Mouse (Mus musculus) hindbrain, embryonic 15.5 days (tissue): ENCODE data around the gene Vmn2r72. TPM values are rescaled to one million over a fixed set of nuclear protein-coding genes. Genes with fewer than 3 reads are reported as not detected.

Source experiments
- ATAC-seq: fragments of 200-750 bp; cut with Nextera tagmentation; 2 replicates; pipeline ENCODE4 v1.8.0; 2017; ENCODE audit warnings: low read depth, moderate number of reproducible peaks, moderate TSS enrichment; ENCODE audit not compliant: low FRiP score
- H3K27ac ChIP-seq: fragments of 300-500 bp; sonication (generic); replicated peaks from 2 replicates; pipeline ENCODE4 v1.5.1; 2015; ENCODE audit warnings: mild to moderate bottlenecking, inconsistent platforms
- H3K27me3 ChIP-seq: fragments of 300-500 bp; sonication (generic); 2 replicates; pipeline ENCODE4 v1.6.1; 2015; ENCODE audit warnings: control low read depth, inconsistent platforms
- H3K36me3 ChIP-seq: fragments of 300-500 bp; sonication (generic); 2 replicates; pipeline ENCODE4 v1.6.1; 2015; ENCODE audit warnings: control low read depth, inconsistent platforms
- H3K4me1 ChIP-seq: fragments of 300-500 bp; sonication (generic); replicated peaks from 2 replicates; pipeline ENCODE4 v1.6.1; 2015; ENCODE audit warnings: control low read depth, inconsistent platforms
- H3K4me2 ChIP-seq: fragments of 300-500 bp; sonication (generic); 2 replicates; pipeline ENCODE4 v1.6.1; 2015; ENCODE audit warnings: moderate library complexity, mild to moderate bottlenecking, inconsistent platforms
- H3K4me3 ChIP-seq: fragments of 300-500 bp; sonication (generic); 2 replicates; pipeline ENCODE4 v1.5.1; 2015; ENCODE audit warnings: mild to moderate bottlenecking, inconsistent platforms
- H3K9ac ChIP-seq: fragments of 300-500 bp; sonication (generic); 2 replicates; pipeline ENCODE4 v1.6.1; 2015; ENCODE audit warnings: inconsistent platforms
- H3K9me3 ChIP-seq: fragments of 300-500 bp; sonication (generic); 2 replicates; pipeline ENCODE4 v1.6.1; 2016; ENCODE audit warnings: control low read depth, inconsistent platforms
- WGBS: fragments of 180-500 bp; shearing (Covaris S2); methylation state at CpG from one replicate; pipeline ENCODE4 v1.1.7; 2015; 5-methylcytosine and 5-hydroxymethylcytosine counted together
- polyA plus RNA-seq: library from polyadenylated mRNA; unstranded; fragments of >200 nt; fragmentation: Nextera tagmentation; extraction: Ambion mirVana; gene quantifications from 2 replicates; pipeline ENCODE4 v1.2.1, GENCODE M21; 2015

Vmn2r72 gene
- polyA plus RNA-seq: not detected in 2 replicates

DNA sequence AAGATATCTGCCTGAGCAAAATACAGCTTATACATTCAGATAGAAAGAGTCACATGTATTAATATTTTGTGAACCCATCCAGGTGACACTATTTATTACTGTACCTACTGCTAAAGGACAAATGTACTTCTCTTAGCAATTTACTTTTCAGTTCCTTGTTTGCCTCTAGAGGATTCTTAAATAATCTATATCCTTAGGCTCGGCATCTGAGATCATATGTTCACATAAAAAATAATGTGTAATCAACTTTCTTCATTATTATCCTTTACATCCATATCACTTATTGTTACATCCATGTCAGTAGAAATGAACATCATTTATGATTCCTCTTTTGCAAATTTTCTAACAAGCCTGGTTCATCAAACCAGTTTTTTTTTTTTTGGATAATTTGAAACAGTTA, at the start of gene Vmn2r72:
Gene Vmn2r72, minus strand, starts transcription at position 101 of the 400 bp plus-strand sequence.
- Histone ChIP-seq H3K4me2 (no peak within 1 kb of the TSS), H3K9me3 (no peaks in the 10 kb centered on the region), H3K4me3 (no peak within 1 kb of the TSS), H3K4me1 (no peaks in the 10 kb centered on the region), H3K27ac (no peak within 1 kb of the TSS), H3K36me3 (no peaks in the 10 kb centered on the region), H3K27me3 (no peaks in the 10 kb centered on the region), H3K9ac (no peak within 1 kb of the TSS)
- whole genome bisulfite sequencing: 85% methylated on average over 1 of the region's 1 CpGs
- ATAC-seq: no peak

Other genes starting within 250 kb of the Vmn2r72 start
- gene Vmn2r71, start 192.0 kb downstream of the Vmn2r72 start, polyA plus RNA-seq: not detected in 2 replicates
- gene Vmn2r70, start 185.9 kb downstream of the Vmn2r72 start, polyA plus RNA-seq: not detected in 2 replicates
- not detected in 2 replicates for gene Vmn2r73, start 121.2 kb upstream of the Vmn2r72 start, polyA plus RNA-seq
- not detected in 2 replicates for gene Vmn2r74, start 206.5 kb upstream of the Vmn2r72 start, polyA plus RNA-seq